Mouse (Mus musculus) lung, adult 2 months (tissue): ENCODE data around the gene Rock2.

Experiments used
- CTCF ChIP-seq: fragments of 200-500 bp; IDR thresholded peaks from 2 replicates; pipeline ENCODE4 v1.5.1; 2011; ENCODE audit warnings: mild to moderate bottlenecking, low read length, control low read depth; ENCODE audit not compliant: insufficient read depth
- POLR2A ChIP-seq: fragments of 200-500 bp; IDR thresholded peaks from 2 replicates; pipeline ENCODE4 v1.6.1; 2011; ENCODE audit warnings: low read depth, mild to moderate bottlenecking, control low read depth, low read length, borderline replicate concordance; ENCODE audit errors: extremely low read depth

DNA sequence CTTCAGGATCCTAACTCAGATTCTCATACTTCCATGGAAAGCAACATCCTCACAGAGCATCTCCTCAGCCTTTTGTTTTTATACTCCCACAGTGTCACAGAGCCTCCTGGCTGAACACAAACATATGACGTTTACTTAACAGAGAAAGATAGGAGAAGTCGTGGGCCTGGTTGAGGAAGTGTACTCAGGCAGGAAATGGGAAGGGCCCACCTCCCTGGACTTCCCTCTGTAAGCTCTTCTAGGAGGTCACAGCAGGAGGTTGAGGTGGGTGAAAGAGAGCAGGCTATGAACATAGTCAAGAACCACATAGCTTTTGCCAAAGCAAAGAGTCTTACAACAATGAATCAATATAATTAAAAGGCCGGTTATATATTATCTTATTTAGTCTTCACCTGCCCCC lies 28.8 kb upstream of the Rock2 start:
- TF ChIP-seq CTCF, result no peak
- TF ChIP-seq POLR2A, result no peak
